Mouse (Mus musculus): Measurements from ENCODE around the gene Crhr2.

- TF ChIP-seq EP300 (IDR thresholded peaks at IDR 0.05; ENCODE audit: low read depth), result no peak
- no peak for TF ChIP-seq CTCF (IDR thresholded peaks at IDR 0.05; ENCODE audit: low read depth)
Observed at GRCm38 (mm10) chr6:55076561-55077255, 56.1 kb downstream of the Crhr2 start.

All from heart, postnatal 0 days (tissue).